Mouse (Mus musculus) forebrain, embryonic 10.5 days (tissue): Measurements from ENCODE around the gene Sh3bgrl2. TPM values are rescaled to one million over a fixed set of nuclear protein-coding genes. Genes with fewer than 3 reads are reported as not detected.
A peak's percentile ranks its signal among the peaks of the same experiment; 100 is the strongest.

Experiments
- DNase-seq: peaks from one replicate; pipeline ENCODE4 v3.0.0-alpha.2; 2017; ENCODE audit warnings: low spot score; ENCODE audit errors: extremely low spot score
- H3K27ac ChIP-seq: fragments of 300-500 bp; sonication (generic); 2 replicates; pipeline ENCODE4 v1.5.1; 2016; ENCODE audit warnings: mild to moderate bottlenecking
- H3K27me3 ChIP-seq: fragments of 300-500 bp; sonication (generic); 2 replicates; pipeline ENCODE4 v1.6.1; 2016; ENCODE audit warnings: mild to moderate bottlenecking; ENCODE audit not compliant: poor library complexity, severe bottlenecking
- H3K36me3 ChIP-seq: fragments of 300-500 bp; sonication (generic); replicated peaks from 2 replicates; pipeline ENCODE4 v1.6.1; 2016; ENCODE audit warnings: mild to moderate bottlenecking, moderate library complexity
- H3K4me1 ChIP-seq: fragments of 300-500 bp; sonication (generic); 2 replicates; pipeline ENCODE4 v1.6.1; 2016
- H3K4me3 ChIP-seq: fragments of 300-500 bp; sonication (generic); 2 replicates; pipeline ENCODE4 v1.5.1; 2016; ENCODE audit warnings: mild to moderate bottlenecking, moderate library complexity
- H3K9me3 ChIP-seq: fragments of 300-500 bp; sonication (generic); 2 replicates; pipeline ENCODE4 v1.6.1; 2016; ENCODE audit warnings: mild to moderate bottlenecking, moderate library complexity
- WGBS: fragments of 180-500 bp; shearing (Covaris S2); methylation state at CpG from one replicate; pipeline ENCODE4 v1.1.7; 2016; 5-methylcytosine and 5-hydroxymethylcytosine counted together
- polyA plus RNA-seq: library from polyadenylated mRNA; unstranded; fragments of >200 nt; fragmentation: Nextera tagmentation; extraction: Ambion mirVana; gene quantifications from 2 replicates; pipeline ENCODE4 v1.2.1, GENCODE M21; 2016

Sh3bgrl2 gene
- polyA plus RNA-seq, 1 experiment from 2014 or later = 12.1 TPM

DNA sequence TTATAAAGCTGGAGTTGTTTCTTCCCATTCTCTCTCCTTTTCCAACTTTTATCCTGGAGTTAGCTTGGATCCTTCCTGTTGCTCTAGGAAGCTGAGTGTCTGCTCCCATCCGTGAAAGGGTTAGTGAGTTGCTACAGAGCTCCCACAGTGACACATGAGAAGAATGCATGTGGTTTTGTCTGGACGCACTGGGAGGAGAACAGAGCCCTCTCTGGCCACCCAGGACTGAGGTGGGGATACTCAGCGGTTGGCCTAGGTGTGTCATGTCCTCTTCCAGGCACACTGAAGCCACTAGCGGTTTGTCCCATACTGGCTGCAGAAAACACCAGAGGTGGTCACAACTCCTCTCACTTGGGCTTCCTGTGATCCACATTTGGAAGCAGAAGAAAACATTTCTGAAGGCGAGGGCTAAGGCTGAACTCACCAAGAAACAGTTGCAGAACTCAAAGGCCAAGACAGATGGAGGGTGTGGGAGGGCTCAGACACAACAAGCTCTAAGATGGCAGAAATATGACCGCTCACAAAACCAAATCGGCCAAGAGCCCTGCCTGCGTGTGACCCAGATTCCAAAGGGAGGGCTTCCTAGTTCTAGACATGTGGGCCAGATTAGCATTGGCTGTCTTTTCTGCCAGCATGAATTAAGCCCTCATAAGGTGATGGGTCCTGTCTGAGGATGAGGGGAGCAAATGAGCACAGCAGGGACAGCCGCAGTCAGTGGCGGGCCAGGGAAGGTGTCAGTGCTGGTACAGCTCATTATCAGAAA is 52.3 kb downstream of the Sh3bgrl2 start:
- no peak for DNase-seq
- Histone ChIP-seq H3K4me3 (no peak overlapping the region), H3K4me1 (peaks cover 59% of the 10 kb centered on the region), H3K27me3 (no peaks in the 10 kb centered on the region), H3K9me3 (no peaks in the 10 kb centered on the region), H3K36me3 (no peaks in the 10 kb centered on the region), H3K27ac (peak overlapping the region; percentile 57)
- WGBS = 78% methylated on average over 10 of the region's 10 CpGs

DNA sequence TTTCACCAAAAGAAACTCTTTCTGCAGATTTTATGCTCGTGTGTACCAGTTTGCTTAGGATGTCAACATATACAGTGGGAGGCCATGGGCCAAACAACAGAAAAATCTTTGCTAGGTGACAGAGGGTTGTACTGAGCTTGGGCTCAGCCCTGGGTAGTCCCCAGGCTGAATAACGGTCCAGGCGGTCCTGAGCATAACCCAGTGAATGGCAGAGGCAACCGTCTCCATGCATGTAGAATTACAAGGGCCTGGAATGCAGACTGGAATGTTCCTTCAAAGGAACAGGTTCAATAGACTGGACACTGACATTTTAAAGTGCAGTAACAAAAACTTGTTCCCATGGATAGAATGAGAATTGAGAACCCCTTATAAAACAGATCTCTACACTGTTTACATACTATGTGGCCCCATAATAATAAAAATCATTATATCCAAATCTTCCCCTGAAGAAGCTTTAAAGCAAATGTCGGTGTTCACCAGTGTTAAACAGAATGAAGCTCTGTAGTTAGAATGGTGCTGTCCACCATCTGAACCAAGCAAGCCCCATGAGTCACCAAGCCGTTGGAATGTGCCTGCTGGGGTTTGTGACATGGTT is 54.1 kb downstream of the Sh3bgrl2 start:
- no peak for DNase-seq
- Histone ChIP-seq H3K36me3 (no peaks in the 10 kb centered on the region), H3K27ac (peak overlapping the region; percentile 72; the same call in 1 of the 2 replicates), H3K27me3 (no peaks in the 10 kb centered on the region), H3K9me3 (no peaks in the 10 kb centered on the region), H3K4me1 (peaks cover 60% of the 10 kb centered on the region), H3K4me3 (no peak overlapping the region)
- WGBS = 51% methylated on average over 6 of the region's 6 CpGs

DNA sequence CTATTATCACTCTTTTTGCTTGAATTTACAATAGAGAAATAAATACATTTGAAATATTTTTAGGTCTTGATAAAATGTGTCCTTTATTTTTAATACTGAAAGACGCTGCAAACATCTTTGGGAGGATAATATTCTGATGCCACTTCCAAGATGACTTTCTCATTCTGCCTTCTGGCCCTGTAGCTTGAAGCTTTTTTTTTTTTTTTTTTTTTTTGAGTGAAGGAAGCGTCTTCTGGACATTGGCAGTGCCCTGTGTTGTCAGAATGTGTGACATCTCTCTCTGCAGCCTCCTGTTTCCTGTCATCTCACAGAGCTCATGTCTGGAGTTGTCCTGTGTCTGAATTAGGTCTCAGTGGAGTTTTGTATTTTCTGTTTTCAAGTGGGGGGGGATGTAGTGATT is 55.0 kb downstream of the Sh3bgrl2 start:
- WGBS = 68% methylated on average over 2 of the region's 2 CpGs
- H3K9me3 ChIP-seq = no peaks in the 10 kb centered on the region
- no peak for DNase-seq
- no peaks in the 10 kb centered on the region for H3K27me3 ChIP-seq
- H3K4me3 ChIP-seq = no peak overlapping the region
- H3K27ac ChIP-seq = peak overlapping the region; percentile 40; the same call in 1 of the 2 replicates
- H3K4me1 ChIP-seq = peaks cover 65% of the 10 kb centered on the region
- H3K36me3 ChIP-seq = no peaks in the 10 kb centered on the region

DNA sequence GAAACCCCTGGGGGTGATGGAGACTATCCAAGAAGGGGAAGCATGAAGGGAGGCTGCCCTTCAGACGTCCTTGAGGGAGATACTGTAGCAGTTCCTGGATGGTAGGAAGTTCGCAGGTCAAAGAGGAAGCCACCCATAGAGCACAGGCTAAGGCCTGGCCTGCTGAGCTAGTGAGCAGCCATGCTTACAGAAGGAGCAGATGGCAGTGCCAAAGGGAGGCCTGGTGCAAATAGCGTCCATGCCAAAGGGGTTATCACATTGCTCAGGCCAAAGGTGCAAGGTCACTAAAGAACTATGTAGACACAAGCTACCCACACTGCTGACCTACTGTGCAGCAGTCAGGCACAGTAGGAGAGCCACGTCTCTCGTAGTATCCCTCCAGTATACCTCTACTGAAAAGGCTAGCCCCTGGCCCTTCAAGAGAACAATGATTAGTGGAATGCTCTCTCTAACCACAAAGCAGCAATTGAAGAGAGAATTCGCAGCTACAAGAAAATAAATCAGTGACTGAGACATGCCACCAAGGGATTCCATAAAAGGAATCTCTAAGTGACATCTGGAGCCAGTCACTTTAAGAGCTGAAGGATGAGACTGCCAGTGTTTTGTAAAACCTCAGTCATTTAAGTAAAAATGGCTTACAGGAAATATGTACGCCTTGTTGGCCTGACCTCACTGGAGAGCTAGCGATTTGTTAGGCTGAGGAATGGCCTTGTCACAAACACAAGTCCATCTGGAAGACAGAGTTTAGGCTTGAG is 57.9 kb downstream of the Sh3bgrl2 start:
- WGBS = 69% methylated on average over 8 of the region's 8 CpGs
- peak overlapping the region; percentile 51; the same call in 1 of the 2 replicates for H3K27ac ChIP-seq

DNA sequence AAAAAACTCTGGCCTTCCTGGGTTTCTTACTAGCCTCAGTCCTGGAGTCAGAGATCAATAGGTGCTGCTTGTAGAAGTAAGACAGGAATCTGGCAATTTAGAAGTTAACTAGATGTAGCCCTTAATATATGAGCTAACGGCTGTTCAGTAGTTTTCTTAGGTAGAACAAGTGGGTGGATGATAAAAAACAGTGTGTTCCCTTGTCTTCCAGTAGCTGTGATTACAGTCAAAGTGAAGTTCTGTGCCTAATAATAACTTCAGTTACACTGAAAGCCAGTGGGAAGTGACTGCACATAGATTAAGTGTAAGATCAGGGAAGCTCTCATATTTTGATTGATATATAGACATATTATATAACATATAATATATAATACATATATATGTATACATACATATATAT is 60.0 kb downstream of the Sh3bgrl2 start:
- no peaks in the 10 kb centered on the region for H3K27me3 ChIP-seq
- no peaks in the 10 kb centered on the region for H3K36me3 ChIP-seq
- H3K4me1 ChIP-seq = peaks cover 62% of the 10 kb centered on the region
- H3K27ac ChIP-seq = no peak overlapping the region
- WGBS = 80% methylated on average over 1 of the region's 1 CpGs
- no peak overlapping the region for H3K4me3 ChIP-seq
- no peak for DNase-seq
- H3K9me3 ChIP-seq = no peaks in the 10 kb centered on the region

More for the DNA sequence above, 57.9 kb downstream of the Sh3bgrl2 start:
- Histone ChIP-seq H3K4me1 (peaks cover 62% of the 10 kb centered on the region), H3K27me3 (no peaks in the 10 kb centered on the region), H3K36me3 (no peaks in the 10 kb centered on the region), H3K9me3 (no peaks in the 10 kb centered on the region), H3K4me3 (no peak overlapping the region)
- no peak for DNase-seq

DNA sequence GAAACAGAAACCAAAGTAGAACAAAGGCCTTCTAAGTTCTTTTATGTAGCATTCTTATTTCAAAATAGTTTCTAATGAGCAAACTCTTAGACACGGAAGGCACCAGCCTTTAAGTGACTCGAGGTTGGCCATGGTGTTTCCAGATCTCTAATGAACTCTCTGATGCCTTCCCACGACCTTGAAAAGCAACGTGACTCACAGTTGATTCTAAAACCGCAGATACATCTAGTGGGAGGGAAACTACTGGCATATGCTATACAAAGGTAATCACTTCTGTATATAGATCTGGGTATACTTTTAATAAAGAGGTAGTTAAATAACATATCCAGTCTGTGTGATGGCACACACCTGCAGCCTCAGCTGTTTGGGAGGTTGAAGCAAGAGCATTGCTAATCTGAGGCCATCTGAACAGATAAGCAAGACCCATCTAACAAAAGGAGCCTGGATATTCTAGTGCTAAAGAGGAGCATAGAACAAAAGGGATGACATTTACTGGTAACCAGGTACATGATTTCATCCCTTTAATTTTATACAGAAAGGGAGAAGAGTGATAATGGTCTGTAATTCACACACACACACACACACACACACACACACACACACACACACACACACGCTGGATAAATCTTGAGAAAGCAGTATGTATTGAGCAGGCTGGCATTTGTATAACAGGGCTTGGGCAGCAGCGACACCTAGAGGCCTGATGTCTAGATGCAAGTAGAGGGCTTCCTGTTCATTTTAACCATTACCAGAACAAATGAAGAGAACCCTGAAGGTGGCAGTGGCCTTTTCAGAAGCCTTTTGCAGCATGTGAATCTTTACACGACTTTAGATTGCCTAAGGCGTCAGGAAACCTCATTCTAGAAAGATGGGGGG is 61.5 kb downstream of the Sh3bgrl2 start:
- Histone ChIP-seq H3K36me3 (no peaks in the 10 kb centered on the region), H3K27me3 (no peaks in the 10 kb centered on the region), H3K27ac (no peak overlapping the region), H3K9me3 (no peaks in the 10 kb centered on the region), H3K4me3 (no peak overlapping the region), H3K4me1 (peaks cover 56% of the 10 kb centered on the region)
- peak; percentile 85 for DNase-seq
- 50% methylated on average over 9 of the region's 9 CpGs for WGBS

DNA sequence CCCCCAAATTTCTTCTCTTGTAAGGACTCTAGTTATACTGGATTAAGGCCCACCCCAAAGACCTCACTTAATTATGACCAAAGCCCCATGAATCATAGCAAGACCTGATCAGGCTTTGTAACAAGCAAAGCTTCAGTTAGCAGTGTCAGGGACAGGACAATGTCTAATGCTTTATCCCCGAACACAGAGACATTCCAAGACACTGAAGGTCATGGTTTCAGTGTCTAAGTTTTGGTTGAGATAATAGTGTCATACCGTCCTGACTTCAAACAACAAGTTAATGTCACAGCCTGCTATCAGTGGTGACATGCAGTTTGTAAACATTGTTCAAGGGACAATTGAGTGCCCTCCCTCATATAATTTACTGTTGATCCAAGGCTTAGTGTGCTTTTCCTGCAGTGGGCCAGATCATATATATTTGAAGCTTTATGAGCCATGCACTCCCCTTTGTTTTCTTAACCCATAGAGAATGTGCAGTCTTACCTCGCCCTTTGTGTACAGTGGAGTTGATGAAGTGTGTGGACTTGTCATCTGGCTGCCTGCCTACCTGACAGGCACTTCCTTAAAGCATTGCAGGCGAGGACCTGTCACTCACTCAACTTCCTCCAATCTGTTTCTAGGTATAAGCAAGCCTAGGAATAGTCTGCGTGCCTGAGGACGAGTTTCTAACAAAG is 67.9 kb downstream of the Sh3bgrl2 start:
- no peak overlapping the region for H3K4me3 ChIP-seq
- peaks cover 36% of the 10 kb centered on the region for H3K4me1 ChIP-seq
- no peaks in the 10 kb centered on the region for H3K9me3 ChIP-seq
- DNase-seq = no peak
- 68% methylated on average over 6 of the region's 6 CpGs for WGBS
- no peaks in the 10 kb centered on the region for H3K36me3 ChIP-seq
- no peak overlapping the region for H3K27ac ChIP-seq
- H3K27me3 ChIP-seq = no peaks in the 10 kb centered on the region

DNA sequence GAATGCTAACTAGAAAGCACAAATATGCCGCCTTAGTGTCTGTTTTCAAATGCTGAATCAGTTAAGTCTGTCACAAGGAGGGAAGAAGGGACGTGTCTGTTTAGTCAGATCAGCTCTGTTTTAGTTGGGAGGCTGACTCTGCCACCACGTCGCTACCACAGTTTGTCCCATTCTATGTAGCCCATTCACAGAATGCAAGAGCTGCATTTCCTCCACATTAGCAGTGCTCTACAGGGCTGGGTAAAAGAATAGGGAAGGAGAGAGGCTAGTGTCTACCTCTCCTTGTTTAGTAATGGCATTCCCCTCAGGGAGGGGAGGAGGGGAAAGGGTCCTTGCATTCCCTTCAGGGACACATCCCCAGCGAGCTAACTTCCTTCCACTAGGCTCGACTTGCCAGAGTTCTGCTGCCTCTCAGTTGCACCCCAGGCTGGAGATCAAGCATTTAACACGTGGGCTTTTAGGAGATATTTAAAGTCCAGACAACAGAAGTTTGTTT is 68.5 kb downstream of the Sh3bgrl2 start:
- no peak for DNase-seq
- Histone ChIP-seq H3K4me1 (peaks cover 36% of the 10 kb centered on the region), H3K36me3 (no peaks in the 10 kb centered on the region), H3K27ac (peak overlapping the region; percentile 62; the same call in 1 of the 2 replicates), H3K9me3 (no peaks in the 10 kb centered on the region), H3K27me3 (no peaks in the 10 kb centered on the region), H3K4me3 (no peak overlapping the region)
- 37% methylated on average over 7 of the region's 7 CpGs for WGBS

DNA sequence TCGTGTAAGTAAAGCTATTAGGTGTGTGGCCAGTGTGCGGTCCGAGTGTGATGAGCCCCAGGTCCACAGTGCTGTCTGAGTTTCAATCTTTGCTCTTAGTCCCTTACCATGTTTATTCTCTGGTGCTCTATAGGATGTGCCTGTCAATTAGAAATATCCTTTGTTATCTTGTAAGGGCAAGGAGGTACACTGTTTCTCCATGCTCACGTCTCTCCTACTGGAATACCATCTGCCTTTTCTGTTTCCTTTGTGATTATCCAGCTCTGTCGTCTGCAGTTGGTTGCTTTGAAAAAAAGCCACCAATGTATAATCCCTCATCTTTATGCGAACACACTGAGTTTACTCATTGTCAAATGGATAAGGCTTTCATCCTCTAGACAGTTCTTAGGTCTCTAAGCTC is 75.3 kb downstream of the Sh3bgrl2 start:
- Histone ChIP-seq H3K4me3 (no peak overlapping the region), H3K9me3 (no peaks in the 10 kb centered on the region), H3K36me3 (no peaks in the 10 kb centered on the region), H3K4me1 (peaks cover 7% of the 10 kb centered on the region; the same call in 1 of the 2 replicates), H3K27me3 (no peaks in the 10 kb centered on the region), H3K27ac (no peak overlapping the region)
- DNase-seq = no peak
- WGBS = 77% methylated on average over 6 of the region's 6 CpGs

DNA sequence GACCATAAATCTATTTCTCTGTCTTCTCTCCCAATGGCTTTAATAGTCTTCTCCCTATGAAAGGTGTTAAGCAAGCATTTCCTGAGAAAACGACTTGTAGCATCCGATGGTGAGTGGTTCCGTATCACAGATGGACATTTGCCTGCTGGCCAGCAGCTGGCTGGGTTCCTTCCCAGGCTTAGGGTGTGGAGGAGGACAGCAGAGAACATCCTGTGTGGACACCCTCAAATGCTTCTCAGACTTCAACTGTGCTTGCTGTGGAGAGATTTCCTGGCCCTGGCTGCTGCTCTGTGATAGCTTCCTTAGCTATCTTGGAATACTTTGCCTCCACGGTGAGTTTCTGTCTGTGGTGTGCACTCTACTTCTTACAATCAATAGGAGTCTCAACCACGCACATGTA is 76.1 kb downstream of the Sh3bgrl2 start:
- H3K27me3 ChIP-seq = no peaks in the 10 kb centered on the region
- no peak for DNase-seq
- H3K36me3 ChIP-seq = no peaks in the 10 kb centered on the region
- no peak overlapping the region for H3K4me3 ChIP-seq
- H3K27ac ChIP-seq = no peak overlapping the region
- no peaks in the 10 kb centered on the region for H3K9me3 ChIP-seq
- WGBS = 89% methylated on average over 5 of the region's 5 CpGs
- H3K4me1 ChIP-seq = peaks cover 14% of the 10 kb centered on the region

DNA sequence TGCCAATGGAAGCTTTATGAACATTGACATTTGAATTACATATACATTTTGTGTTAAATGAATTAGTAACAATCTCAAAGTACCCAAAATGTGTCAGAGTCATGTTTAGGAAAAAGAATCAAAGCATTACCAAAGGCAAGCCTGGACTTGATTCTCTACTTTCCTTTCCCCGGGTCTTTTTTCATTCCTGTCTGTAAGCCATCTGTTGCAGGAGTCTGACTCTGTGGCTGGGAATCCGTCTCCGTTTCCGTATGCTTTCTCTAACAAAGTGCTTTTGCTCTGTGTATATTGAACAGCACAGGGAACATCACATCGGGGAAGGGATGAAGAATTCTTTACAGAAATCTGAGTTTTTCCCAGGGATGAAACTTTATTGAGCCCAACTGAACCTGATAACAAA is 77.0 kb downstream of the Sh3bgrl2 start:
- Histone ChIP-seq H3K4me1 (peaks cover 17% of the 10 kb centered on the region), H3K27me3 (no peaks in the 10 kb centered on the region), H3K4me3 (no peak overlapping the region), H3K36me3 (no peaks in the 10 kb centered on the region), H3K9me3 (no peaks in the 10 kb centered on the region), H3K27ac (no peak overlapping the region)
- DNase-seq = no peak
- WGBS = 84% methylated on average over 5 of the region's 5 CpGs
